Mouse (Mus musculus) bone marrow, adult 2 months (tissue): ENCODE measurements around the gene Gramd1b.

ENCODE experiments used
- CTCF ChIP-seq: fragments of 200-500 bp; IDR thresholded peaks from 2 replicates; pipeline ENCODE4 v1.5.1; 2011; ENCODE audit warnings: low read length, control low read depth; ENCODE audit not compliant: control insufficient read depth, insufficient read depth
- POLR2A ChIP-seq: fragments of 200-500 bp; IDR thresholded peaks from 2 replicates; pipeline ENCODE4 v1.6.1; 2011; ENCODE audit warnings: low read depth, mild to moderate bottlenecking, control low read depth, low read length, borderline replicate concordance; ENCODE audit not compliant: control insufficient read depth

- TF ChIP-seq POLR2A (no peak), CTCF (no peak)
Observed at GRCm38 (mm10) chr9:40307311-40307710, 223.9 kb downstream of the Gramd1b start.
